Mouse (Mus musculus): Measurements from ENCODE around the gene Terb2.

- no peak for TF ChIP-seq CTCF (IDR thresholded peaks at IDR 0.05; ENCODE audit: borderline replicate concordance, control insufficient read depth, extremely low read depth, insufficient read depth, low read length, poor library complexity)
- no peak for TF ChIP-seq POLR2A (IDR thresholded peaks at IDR 0.05; ENCODE audit: control insufficient read depth, extremely low read depth, insufficient read depth, low read length, poor library complexity)
Measured at GRCm38 (mm10) chr2:122222272-122222671, 36.2 kb downstream of the Terb2 start.
